Mouse (Mus musculus) MEL (cell line): ENCODE measurements at regions not wholly inside any gene's neighbourhood (a gene's known extent, or its start where the extent isn't known, plus 50 kb on each side); places are given as distances from the start of the nearest gene placed in this dataset.

Experiments used
- DNase-seq: peaks from one replicate; pipeline ENCODE4 v3.0.0; 2011; ENCODE audit warnings: low read depth, low spot score
- H3K27ac ChIP-seq: 2 replicates; pipeline ENCODE4 v1.5.1; 2012; ENCODE audit warnings: low read depth, mild to moderate bottlenecking, control low read depth, low read length, moderate library complexity; ENCODE audit not compliant: control insufficient read depth
- H3K27me3 ChIP-seq, 2 experiments: fragments of 150-350 bp in 1 of 2; sonication (generic) in 1 of 2; 2 replicates each; pipeline ENCODE4 v1.6.1; 2012; ENCODE audit warnings: low read length in 2 of 2, mild to moderate bottlenecking in 2 of 2, improper control_type of control experiment in 1 of 2, moderate library complexity in 1 of 2; ENCODE audit not compliant: insufficient read depth in 2 of 2, control insufficient read depth in 1 of 2
- H3K36me3 ChIP-seq, 2 experiments: 2 replicates each; pipeline ENCODE4 v1.6.1; 2012 to 2014; ENCODE audit warnings: low read length in 2 of 2, improper control_type of control experiment in 1 of 2, inconsistent platforms in 1 of 2, mild to moderate bottlenecking in 1 of 2; ENCODE audit not compliant: insufficient read depth in 2 of 2, control insufficient read depth in 1 of 2
- H3K4me1 ChIP-seq, 2 experiments: fragments of 150-350 bp in 1 of 2; sonication (generic) in 1 of 2; 2 replicates each; pipeline ENCODE4 v1.6.1; 2012; ENCODE audit warnings: low read length in 2 of 2, improper control_type of control experiment in 1 of 2, mild to moderate bottlenecking in 1 of 2; ENCODE audit not compliant: insufficient read depth in 2 of 2, control insufficient read depth in 1 of 2
- H3K4me3 ChIP-seq, 2 experiments: fragments of 150-350 bp in 1 of 2; sonication (generic) in 1 of 2; 2 replicates each; pipeline ENCODE4 v1.5.1; 2012; ENCODE audit warnings: low read depth in 2 of 2, low read length in 2 of 2, mild to moderate bottlenecking in 2 of 2, moderate library complexity in 2 of 2, control low read depth in 1 of 2, improper control_type of control experiment in 1 of 2; ENCODE audit not compliant: control insufficient read depth in 1 of 2, insufficient read depth in 1 of 2
- H3K79me2 ChIP-seq: 2 replicates; pipeline ENCODE4 v1.6.1; 2012; ENCODE audit warnings: mild to moderate bottlenecking, low read length, moderate library complexity; ENCODE audit not compliant: control insufficient read depth, poor library complexity, insufficient read depth
- H3K9ac ChIP-seq: 2 replicates; pipeline ENCODE4 v1.6.1; 2012; ENCODE audit warnings: low read depth, mild to moderate bottlenecking, control low read depth, low read length, moderate library complexity; ENCODE audit not compliant: control insufficient read depth, poor library complexity, severe bottlenecking
- H3K9me3 ChIP-seq: fragments of 150-350 bp; sonication (generic); replicated peaks from 2 replicates; pipeline ENCODE4 v1.6.1; 2012; ENCODE audit warnings: mild to moderate bottlenecking, low read length, improper control_type of control experiment, moderate library complexity; ENCODE audit not compliant: insufficient read depth
- BHLHE40 ChIP-seq: IDR thresholded peaks from 2 replicates; pipeline ENCODE4 v1.6.1; 2012; ENCODE audit warnings: low read depth, mild to moderate bottlenecking, inconsistent platforms, low read length, improper control_type of control experiment, borderline replicate concordance
- CHD1 ChIP-seq: IDR thresholded peaks from 2 replicates; pipeline ENCODE4 v1.6.1; 2012; ENCODE audit warnings: low read depth, mild to moderate bottlenecking, inconsistent platforms, low read length, improper control_type of control experiment
- ELF1 ChIP-seq: IDR thresholded peaks from 2 replicates; pipeline ENCODE4 v1.6.1; 2014; ENCODE audit warnings: low read depth, mild to moderate bottlenecking, inconsistent platforms, low read length, improper control_type of control experiment, moderate library complexity
- ETS1 ChIP-seq: IDR thresholded peaks from 2 replicates; pipeline ENCODE4 v1.6.1; 2012; ENCODE audit warnings: low read depth, mild to moderate bottlenecking, inconsistent platforms, low read length, improper control_type of control experiment, moderate library complexity
- GABPA ChIP-seq: IDR thresholded peaks from 2 replicates; pipeline ENCODE4 v1.6.1; 2012; ENCODE audit warnings: low read depth, mild to moderate bottlenecking, inconsistent platforms, low read length, improper control_type of control experiment, moderate library complexity
- HCFC1 ChIP-seq: IDR thresholded peaks from 2 replicates; pipeline ENCODE4 v1.6.1; 2012; ENCODE audit warnings: low read depth, mild to moderate bottlenecking, inconsistent platforms, low read length, improper control_type of control experiment, moderate library complexity
- KAT2A ChIP-seq: conservative IDR thresholded peaks from 2 replicates; pipeline ENCODE4 v1.6.1; 2012; ENCODE audit warnings: low read depth, low read length, improper control_type of control experiment, inconsistent platforms
- MEF2A ChIP-seq: IDR thresholded peaks from 2 replicates; pipeline ENCODE4 v1.6.1; 2014; ENCODE audit warnings: low read depth, mild to moderate bottlenecking, inconsistent platforms, low read length, improper control_type of control experiment; ENCODE audit not compliant: poor library complexity, insufficient replicate concordance, severe bottlenecking; ENCODE audit errors: extremely low read depth
- NELFE ChIP-seq: IDR thresholded peaks from 2 replicates; pipeline ENCODE4 v1.6.1; 2011; ENCODE audit warnings: low read depth, low read length, improper control_type of control experiment
- NRF1 ChIP-seq: IDR thresholded peaks from 2 replicates; pipeline ENCODE4 v1.6.1; 2014; ENCODE audit warnings: low read depth, mild to moderate bottlenecking, inconsistent platforms, low read length, improper control_type of control experiment, moderate library complexity; ENCODE audit not compliant: poor library complexity, insufficient read depth, severe bottlenecking
- POLR2A ChIP-seq, 2 experiments: IDR thresholded peaks; 2 replicates each; pipeline ENCODE4 v1.6.1; 2011 to 2012; ENCODE audit warnings: low read length in 2 of 2, mild to moderate bottlenecking in 2 of 2, control low read depth in 1 of 2, improper control_type of control experiment in 1 of 2, low read depth in 1 of 2, moderate library complexity in 1 of 2; ENCODE audit not compliant: control insufficient read depth in 1 of 2, insufficient read depth in 1 of 2, poor library complexity in 1 of 2
- POLR2AphosphoS5 ChIP-seq: IDR thresholded peaks from 2 replicates; pipeline ENCODE4 v1.6.1; 2012; ENCODE audit warnings: low read depth, borderline replicate concordance, mild to moderate bottlenecking, inconsistent platforms, low read length, moderate library complexity, mixed read lengths
- SIN3A ChIP-seq: IDR thresholded peaks from 2 replicates; pipeline ENCODE4 v1.6.1; 2012; ENCODE audit warnings: low read length, improper control_type of control experiment, inconsistent platforms
- SMC3 ChIP-seq: IDR thresholded peaks from 2 replicates; pipeline ENCODE4 v1.6.1; 2011; ENCODE audit warnings: low read depth, low read length, improper control_type of control experiment

GRCm38 (mm10) chr11:31555042-31555441, 116.6 kb downstream of the Bod1 start:
- no peak overlapping the region for H3K27ac ChIP-seq
- no peak overlapping the region for H3K9ac ChIP-seq
- no peaks in the 10 kb centered on the region for H3K79me2 ChIP-seq
- DNase-seq: no peak
- H3K9me3 ChIP-seq: no peaks in the 10 kb centered on the region
- no peaks in the 10 kb centered on the region for H3K4me1 ChIP-seq
- H3K36me3 ChIP-seq: no peaks in the 10 kb centered on the region
- H3K27me3 ChIP-seq: peaks cover 0 to 2% of the 10 kb centered on the region in 2 experiments; a peak in 2 of 4 replicates
- no peak for TF ChIP-seq HCFC1
- no peak for TF ChIP-seq POLR2A (IDR thresholded peaks at IDR 0.05; ENCODE audit: control insufficient read depth in 1 of 2, insufficient read depth in 1 of 2, low read depth in 1 of 2, low read length in 2 of 2, poor library complexity in 1 of 2)
- no peak for TF ChIP-seq NELFE
- TF ChIP-seq POLR2AphosphoS5: no peak
- no peak for TF ChIP-seq SIN3A
- TF ChIP-seq KAT2A: no peak
- no peak overlapping the region for H3K4me3 ChIP-seq

DNA sequence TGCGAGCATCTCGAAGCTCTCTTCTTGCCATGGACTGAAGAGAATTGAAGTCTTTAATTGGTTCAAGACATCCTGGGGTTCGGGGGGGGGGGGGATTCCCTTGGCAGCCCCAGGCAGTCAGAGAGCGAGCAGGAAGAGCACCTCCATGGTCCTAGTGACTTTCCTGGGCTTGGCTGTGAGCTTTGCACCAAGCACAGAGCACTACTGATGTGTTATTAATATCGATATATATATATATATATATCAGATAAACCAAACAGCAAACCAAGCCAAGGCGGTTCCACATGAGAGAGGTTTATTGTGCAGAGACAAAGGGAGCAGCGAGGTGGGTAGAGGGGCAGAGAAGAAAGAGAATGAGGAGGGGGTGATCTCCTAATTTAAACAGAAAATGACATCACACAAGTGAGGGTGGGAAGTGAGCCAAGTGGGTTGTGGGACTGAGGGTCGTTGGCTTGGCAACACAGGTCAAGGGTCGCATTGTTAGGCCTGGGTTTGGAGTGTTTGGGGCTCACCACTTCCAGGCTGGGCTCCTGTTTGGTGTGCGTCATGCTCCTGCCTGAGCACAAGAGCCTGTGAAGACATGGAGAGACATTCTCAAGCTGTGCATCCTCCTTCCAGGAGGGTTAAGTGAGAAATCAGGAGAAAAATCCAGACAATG, 119.9 kb downstream of the Bod1 start:
- Histone ChIP-seq H3K4me3 (no peak overlapping the region), H3K79me2 (no peaks in the 10 kb centered on the region), H3K9me3 (no peaks in the 10 kb centered on the region), H3K27me3 (peaks cover 0 to 2% of the 10 kb centered on the region in 2 experiments; a peak in 2 of 4 replicates), H3K4me1 (no peaks in the 10 kb centered on the region), H3K27ac (no peak overlapping the region), H3K9ac (no peak overlapping the region), H3K36me3 (no peaks in the 10 kb centered on the region)
- TF ChIP-seq SMC3 (no peak), ELF1 (no peak), BHLHE40 (no peak), NRF1 (no peak), SIN3A (no peak), ETS1 (no peak), MEF2A (no peak), GABPA (no peak), CHD1 (no peak)
- no peak for DNase-seq
